Mouse (Mus musculus) G1E (cell line): ENCODE data around the gene Map1lc3a.

Source experiments
- CTCF ChIP-seq: IDR thresholded peaks from 2 replicates; pipeline ENCODE4 v1.5.1; 2012; ENCODE audit warnings: low read depth, low read length, inconsistent platforms, mixed read lengths
- GATA1 ChIP-seq: IDR thresholded peaks from 2 replicates; pipeline ENCODE4 v1.6.1; 2012; ENCODE audit warnings: borderline replicate concordance, low read length, inconsistent platforms, mixed read lengths
- POLR2AphosphoS5 ChIP-seq: IDR thresholded peaks from 2 replicates; pipeline ENCODE4 v1.6.1; 2012; ENCODE audit warnings: low read depth, low read length, inconsistent platforms; ENCODE audit not compliant: insufficient replicate concordance
- TAL1 ChIP-seq: conservative IDR thresholded peaks from 2 replicates; pipeline ENCODE4 v1.6.1; 2012; ENCODE audit warnings: low read depth, low read length, inconsistent platforms, mixed read lengths

DNA sequence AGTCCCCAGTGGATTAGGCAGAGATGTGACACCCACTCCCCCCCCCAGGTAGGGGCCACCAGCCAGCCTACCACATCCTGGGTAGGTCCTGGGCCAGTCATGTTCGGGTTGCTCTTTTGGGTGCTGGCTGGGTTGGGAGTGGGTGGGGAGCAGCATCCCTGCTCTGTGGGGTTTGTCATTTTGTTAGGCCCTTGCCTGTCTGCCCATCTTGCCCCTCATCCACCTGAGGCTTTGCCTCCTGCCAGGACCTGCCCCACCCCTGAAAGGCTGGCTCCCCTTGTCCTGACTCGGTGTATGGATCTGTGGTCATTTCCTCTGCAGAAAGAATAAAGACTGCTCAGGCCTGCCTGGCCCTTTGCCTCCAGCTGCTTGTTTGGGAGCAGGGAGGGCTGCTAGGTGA lies 1.6 kb downstream of the Map1lc3a start:
- no peak for TF ChIP-seq POLR2AphosphoS5
- no peak for TF ChIP-seq CTCF
- TF ChIP-seq TAL1, result no peak
- no peak for TF ChIP-seq GATA1
